Mouse (Mus musculus) T-helper 1 cell (primary cell): ENCODE measurements around the gene Olfr958.

Experiments
- in situ Hi-C: fragments of 300-600 bp; cut with MboI, MseI; formaldehyde crosslinking; loops from one replicate; pipeline ENCODE4 v1.15.1; 2025; ENCODE audit warnings: high pct_unique_total_duplicates

Gene Olfr958

GRCm38 (mm10) chr9:39553946-39554345 is at the start of gene Olfr958:
Olfr958 (minus strand) TSS chr9:39554054.
- in situ Hi-C loops = no loop called here

- in situ Hi-C loops = no loop called here
Observed at GRCm38 (mm10) chr9:39603333-39603845, 49.5 kb upstream of the Olfr958 start.

- in situ Hi-C loops = no loop called here
Observed at GRCm38 (mm10) chr9:39602536-39603332, 48.9 kb upstream of the Olfr958 start.

- in situ Hi-C loops = no loop called here
Observed at GRCm38 (mm10) chr9:39577050-39577449, 23.2 kb upstream of the Olfr958 start.

- in situ Hi-C loops = no loop called here
Observed at GRCm38 (mm10) chr9:39575469-39575868, 21.6 kb upstream of the Olfr958 start, which contains the start of gene Olfr959. Olfr959 (minus strand) TSS chr9:39575569.

- in situ Hi-C loops = no loop called here
Observed at GRCm38 (mm10) chr9:39558349-39558647, 4.4 kb upstream of the Olfr958 start.

- in situ Hi-C loops = no loop called here
Observed at GRCm38 (mm10) chr9:39557529-39558348, 3.9 kb upstream of the Olfr958 start.

GRCm38 (mm10) chr9:39550806-39551205 is 3.0 kb downstream of the Olfr958 start:
- in situ Hi-C loops = no loop called here

GRCm38 (mm10) chr9:39523616-39524285 is 30.1 kb downstream of the Olfr958 start:
- in situ Hi-C loops = no loop called here

GRCm38 (mm10) chr9:39518595-39518994 is 35.3 kb downstream of the Olfr958 start:
- in situ Hi-C loops = no loop called here

- in situ Hi-C loops = no loop called here
Observed at GRCm38 (mm10) chr9:39515531-39515930, 38.3 kb downstream of the Olfr958 start, which contains the start of gene Olfr957. Olfr957 (minus strand) TSS chr9:39515809.

GRCm38 (mm10) chr9:39509412-39509811 is 44.4 kb downstream of the Olfr958 start:
- in situ Hi-C loops = no loop called here

- in situ Hi-C loops = no loop called here
Observed at GRCm38 (mm10) chr9:39508998-39509397, 44.9 kb downstream of the Olfr958 start.
